Mouse (Mus musculus) heart, embryonic 13.5 days (tissue): ENCODE measurements around the gene Adamts7. TPM values are rescaled to one million over a fixed set of nuclear protein-coding genes. Genes with fewer than 3 reads are reported as not detected.
A peak's percentile ranks its signal among the peaks of the same experiment; 100 is the strongest.

ENCODE experiments used
- ATAC-seq: fragments of 200-750 bp; cut with Nextera tagmentation; 2 replicates; pipeline ENCODE4 v1.8.0; 2017; ENCODE audit warnings: moderate TSS enrichment; ENCODE audit not compliant: insufficient number of reproducible peaks, low FRiP score, low TSS enrichment; ENCODE audit errors: extremely low read depth
- H3K27ac ChIP-seq: fragments of 300-500 bp; sonication (generic); replicated peaks from 2 replicates; pipeline ENCODE4 v1.5.1; 2015; ENCODE audit warnings: moderate library complexity, mild to moderate bottlenecking, inconsistent platforms
- H3K27me3 ChIP-seq: fragments of 300-500 bp; sonication (generic); replicated peaks from 2 replicates; pipeline ENCODE4 v1.6.1; 2015; ENCODE audit warnings: mild to moderate bottlenecking, inconsistent platforms
- H3K36me3 ChIP-seq: fragments of 300-500 bp; sonication (generic); 2 replicates; pipeline ENCODE4 v1.6.1; 2015; ENCODE audit warnings: mild to moderate bottlenecking, inconsistent platforms
- H3K4me1 ChIP-seq: fragments of 300-500 bp; sonication (generic); 2 replicates; pipeline ENCODE4 v1.6.1; 2015; ENCODE audit warnings: inconsistent platforms
- H3K4me2 ChIP-seq: fragments of 300-500 bp; sonication (generic); 2 replicates; pipeline ENCODE4 v1.6.1; 2015; ENCODE audit warnings: inconsistent platforms, mild to moderate bottlenecking, moderate library complexity
- H3K4me3 ChIP-seq: fragments of 300-500 bp; sonication (generic); 2 replicates; pipeline ENCODE4 v1.5.1; 2015; ENCODE audit warnings: moderate library complexity, mild to moderate bottlenecking, inconsistent platforms
- H3K9ac ChIP-seq: fragments of 300-500 bp; sonication (generic); 2 replicates; pipeline ENCODE4 v1.6.1; 2015; ENCODE audit warnings: inconsistent platforms, mild to moderate bottlenecking, moderate library complexity
- H3K9me3 ChIP-seq: fragments of 300-500 bp; sonication (generic); 2 replicates; pipeline ENCODE4 v1.6.1; 2016; ENCODE audit warnings: inconsistent platforms
- WGBS: fragments of 180-500 bp; shearing (Covaris S2); methylation state at CpG from one replicate; pipeline ENCODE4 v1.1.7; 2015; ENCODE audit warnings: mixed read lengths; 5-methylcytosine and 5-hydroxymethylcytosine counted together
- polyA plus RNA-seq: library from polyadenylated mRNA; unstranded; fragments of >200 nt; fragmentation: Nextera tagmentation; extraction: Ambion mirVana; gene quantifications from 2 replicates; pipeline ENCODE4 v1.2.1, GENCODE M21; 2015

Gene Adamts7
- polyA plus RNA-seq, 1 experiment from 2014 or later: 7.9 TPM

- Histone ChIP-seq H3K9me3 (no peaks in the 10 kb centered on the region), H3K4me1 (peaks cover 70% of the 10 kb centered on the region), H3K4me2 (peak overlapping the region; percentile 19; the same call in 1 of the 2 replicates), H3K27ac (peak overlapping the region; percentile 65), H3K27me3 (no peaks in the 10 kb centered on the region), H3K36me3 (peaks cover 18% of the 10 kb centered on the region; the same call in 1 of the 2 replicates), H3K9ac (no peak overlapping the region), H3K4me3 (no peak overlapping the region)
- WGBS: 60% methylated on average over 7 of the region's 7 CpGs
- ATAC-seq: no peak
Observed at GRCm38 (mm10) chr9:90248326-90248725, 85.5 kb downstream of the Adamts7 start.

GRCm38 (mm10) chr9:90249036-90249435 is 86.2 kb downstream of the Adamts7 start:
- Histone ChIP-seq H3K4me1 (peaks cover 70% of the 10 kb centered on the region), H3K4me3 (no peak overlapping the region), H3K9me3 (no peaks in the 10 kb centered on the region), H3K9ac (no peak overlapping the region), H3K36me3 (peaks cover 18% of the 10 kb centered on the region; the same call in 1 of the 2 replicates), H3K27ac (no peak overlapping the region; the same call in 1 of the 2 replicates), H3K27me3 (no peaks in the 10 kb centered on the region), H3K4me2 (0 out of 2 replicates have a peak overlapping the region, but pooled peaks have one; percentile 21)
- 79% methylated on average over 2 of the region's 2 CpGs for WGBS
- no peak for ATAC-seq

- peaks cover 13% of the 10 kb centered on the region; the same call in 1 of the 2 replicates for H3K36me3 ChIP-seq
- peak overlapping the region; percentile 21 for H3K4me2 ChIP-seq
- H3K9me3 ChIP-seq: no peaks in the 10 kb centered on the region
- peak overlapping the region; percentile 70 for H3K27ac ChIP-seq
- ATAC-seq: peak; percentile 53; the same call in 1 of the 2 replicates
- no peak overlapping the region for H3K4me3 ChIP-seq
- peak overlapping the region; percentile 6; the same call in 1 of the 2 replicates for H3K9ac ChIP-seq
- no peaks in the 10 kb centered on the region for H3K27me3 ChIP-seq
- 35% methylated on average over 5 of the region's 5 CpGs for WGBS
- peaks cover 60% of the 10 kb centered on the region for H3K4me1 ChIP-seq
Observed at GRCm38 (mm10) chr9:90250141-90250775, 87.4 kb downstream of the Adamts7 start.

- peaks cover 57% of the 10 kb centered on the region for H3K4me1 ChIP-seq
- ATAC-seq: no peak
Observed at GRCm38 (mm10) chr9:90250964-90251750, 88.3 kb downstream of the Adamts7 start.

GRCm38 (mm10) chr9:90253181-90253580 is 90.3 kb downstream of the Adamts7 start:
- 94% methylated on average over 2 of the region's 2 CpGs for WGBS
- H3K9me3 ChIP-seq: no peaks in the 10 kb centered on the region
- H3K9ac ChIP-seq: no peak overlapping the region
- no peak for ATAC-seq
- H3K4me2 ChIP-seq: no peak overlapping the region
- H3K4me3 ChIP-seq: no peak overlapping the region
- H3K4me1 ChIP-seq: peaks cover 64% of the 10 kb centered on the region
- H3K36me3 ChIP-seq: no peaks in the 10 kb centered on the region
- no peak overlapping the region for H3K27ac ChIP-seq
- no peaks in the 10 kb centered on the region for H3K27me3 ChIP-seq

More at GRCm38 (mm10) chr9:90250964-90251750, 88.3 kb downstream of the Adamts7 start:
- H3K9me3 ChIP-seq: no peaks in the 10 kb centered on the region
- WGBS: 78% methylated on average over 13 of the region's 13 CpGs
- H3K4me3 ChIP-seq: no peak overlapping the region
- no peak overlapping the region for H3K9ac ChIP-seq
- H3K36me3 ChIP-seq: peaks cover 13% of the 10 kb centered on the region; the same call in 1 of the 2 replicates
- H3K27me3 ChIP-seq: no peaks in the 10 kb centered on the region
- no peak overlapping the region for H3K4me2 ChIP-seq
- 0 out of 2 replicates have a peak overlapping the region, but pooled peaks have one; percentile 12 for H3K27ac ChIP-seq

- WGBS: 34% methylated on average over 6 of the region's 6 CpGs
- ATAC-seq: no peak
- Histone ChIP-seq H3K9ac (no peak overlapping the region; the same call in 1 of the 2 replicates), H3K27me3 (no peaks in the 10 kb centered on the region), H3K4me3 (no peak overlapping the region), H3K36me3 (no peaks in the 10 kb centered on the region), H3K9me3 (no peaks in the 10 kb centered on the region), H3K4me2 (no peak overlapping the region), H3K27ac (no peak overlapping the region), H3K4me1 (peaks cover 59% of the 10 kb centered on the region)
Observed at GRCm38 (mm10) chr9:90255844-90256405, 93.1 kb downstream of the Adamts7 start.

GRCm38 (mm10) chr9:90257220-90257619 is 94.4 kb downstream of the Adamts7 start:
- H3K4me2 ChIP-seq: no peak overlapping the region
- WGBS: 57% methylated on average over 7 of the region's 7 CpGs
- H3K36me3 ChIP-seq: no peaks in the 10 kb centered on the region
- H3K27ac ChIP-seq: no peak overlapping the region
- no peaks in the 10 kb centered on the region for H3K27me3 ChIP-seq
- peaks cover 61% of the 10 kb centered on the region for H3K4me1 ChIP-seq
- H3K9me3 ChIP-seq: no peaks in the 10 kb centered on the region
- no peak overlapping the region for H3K9ac ChIP-seq
- H3K4me3 ChIP-seq: no peak overlapping the region
- ATAC-seq: no peak

Other genes with a start within 250 kb of the Adamts7 start
- gene Ctsh, start 108.9 kb upstream of the Adamts7 start, polyA plus RNA-seq: 46.5 and 49.8 TPM in 2 replicates
- gene Morf4l1, start 48.3 kb upstream of the Adamts7 start, polyA plus RNA-seq: 332 and 344 TPM in 2 replicates
- gene Tbc1d2b, start 107.7 kb downstream of the Adamts7 start, polyA plus RNA-seq: 4.5 and 5.2 TPM in 2 replicates